Mouse (Mus musculus): ENCODE measurements at regions not wholly inside any gene's neighbourhood (a gene's known extent, or its start where the extent isn't known, plus 50 kb on each side); places are given as distances from the start of the nearest gene placed in this dataset.

- TF ChIP-seq CTCF (IDR thresholded peaks at IDR 0.05; ENCODE audit: low read depth, low read length): no peak
- no peak for TF ChIP-seq POLR2A (IDR thresholded peaks at IDR 0.05; ENCODE audit: extremely low read depth, insufficient read depth, low read length)
Observed at GRCm38 (mm10) chr16:86718353-86718752, 635.6 kb upstream of the N6amt1 start.

All from liver, adult 2 months (tissue).